Mouse (Mus musculus) cortical plate, adult 2 months (tissue): ENCODE data around the gene Celf2.

ENCODE experiments used
- CTCF ChIP-seq: fragments of 200-500 bp; IDR thresholded peaks from 2 replicates; pipeline ENCODE4 v1.5.1; 2011; ENCODE audit warnings: mild to moderate bottlenecking, control low read depth, low read length; ENCODE audit not compliant: insufficient read depth; ENCODE audit errors: extremely low read depth
- POLR2A ChIP-seq: fragments of 200-500 bp; IDR thresholded peaks from 2 replicates; pipeline ENCODE4 v1.6.1; 2011; ENCODE audit warnings: mild to moderate bottlenecking, low read length, control low read depth; ENCODE audit not compliant: insufficient read depth; ENCODE audit errors: extremely low read depth

DNA sequence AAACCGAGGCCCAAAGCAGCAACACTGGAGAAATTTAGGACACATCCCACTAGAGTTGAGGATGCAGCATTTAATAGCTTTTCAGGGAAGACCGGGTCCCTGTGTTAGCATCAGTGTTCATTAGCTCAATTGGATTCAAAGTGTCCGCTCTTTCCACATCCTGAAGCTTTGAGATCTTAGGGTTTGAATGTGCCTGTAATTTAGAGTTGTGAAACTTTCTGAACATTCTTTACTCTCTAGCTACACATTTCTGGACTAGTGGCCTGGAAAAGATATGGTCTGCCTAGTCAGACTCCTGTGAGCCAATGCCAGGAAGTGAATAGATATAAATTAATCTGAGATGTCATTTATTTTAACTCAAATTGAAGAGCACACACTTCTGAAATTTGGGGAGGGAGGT lies 272.9 kb downstream of the Celf2 start:
- no peak for TF ChIP-seq POLR2A
- no peak for TF ChIP-seq CTCF
